In genomic region chr7:45798931-45799330, GRCm38 (mm10) we compare ENCODE assay signal across 8 mouse cellular contexts. TPM values are rescaled to one million over a fixed set of nuclear protein-coding genes. Genes with fewer than 3 reads are reported as not detected.
DNase-seq lines count a peak whose midpoint lies in the region; ATAC-seq and TF ChIP-seq lines count a peak whose summit lies in the region.

No protein-coding gene starts in this region.

- 45% methylated on average over 7 of the region's 7 CpGs for WGBS in forebrain, embryonic 10.5 days
- WGBS in forebrain, embryonic 16.5 days, result 58% methylated on average over 7 of the region's 7 CpGs
- WGBS in lung, embryonic 14.5 days, result 47% methylated on average over 7 of the region's 7 CpGs
- WGBS in intestine, embryonic 14.5 days, result 58% methylated on average over 7 of the region's 7 CpGs

- H3K9me3 ChIP-seq in forebrain, embryonic 10.5 days, result no peaks in the 10 kb centered on the region
- H3K9me3 ChIP-seq in forebrain, embryonic 16.5 days (ENCODE audit: control insufficient read depth, low read length), result no peaks in the 10 kb centered on the region
- H3K9me3 ChIP-seq in lung, embryonic 14.5 days (ENCODE audit: low read depth, low read length), result no peaks in the 10 kb centered on the region
- no peaks in the 10 kb centered on the region for H3K9me3 ChIP-seq in intestine, embryonic 14.5 days (ENCODE audit: control insufficient read depth, low read length)

- no peak for DNase-seq in forebrain, embryonic 10.5 days (ENCODE audit: extremely low spot score, low spot score)
- no peak for DNase-seq in lung, embryonic 14.5 days
- DNase-seq in lung, postnatal 36 days, result no peak
- no peak for DNase-seq in intestine, embryonic 14.5 days (ENCODE audit: low spot score)
- DNase-seq in natural killer cell, adult 2 months (ENCODE audit: low spot score in 2 of 2), result peak; percentile 47
- no peak for DNase-seq in thymus, postnatal 4 days
- no peak for DNase-seq in B cell, adult 2 months

- H3K27ac ChIP-seq in forebrain, embryonic 10.5 days, result no peak overlapping the region
- no peak overlapping the region for H3K27ac ChIP-seq in forebrain, embryonic 16.5 days (ENCODE audit: low read length)
- H3K27ac ChIP-seq in lung, embryonic 14.5 days (ENCODE audit: low read depth), result no peak overlapping the region
- H3K27ac ChIP-seq in intestine, embryonic 14.5 days (ENCODE audit: low read depth), result no peak overlapping the region

- peaks cover 74% of the 10 kb centered on the region for H3K27me3 ChIP-seq in forebrain, embryonic 10.5 days (ENCODE audit: poor library complexity, severe bottlenecking)
- no peaks in the 10 kb centered on the region for H3K27me3 ChIP-seq in forebrain, embryonic 16.5 days (replicated peaks; ENCODE audit: control insufficient read depth, insufficient read depth, low read length)
- peaks cover 32% of the 10 kb centered on the region for H3K27me3 ChIP-seq in lung, embryonic 14.5 days (ENCODE audit: insufficient read depth, low read length)
- H3K27me3 ChIP-seq in intestine, embryonic 14.5 days (replicated peaks; ENCODE audit: control insufficient read depth, insufficient read depth, low read length), result peaks cover 21% of the 10 kb centered on the region

- peak overlapping the region; percentile 56; the same call in 1 of the 2 replicates for H3K4me3 ChIP-seq in forebrain, embryonic 10.5 days
- H3K4me3 ChIP-seq in forebrain, embryonic 16.5 days (replicated peaks; ENCODE audit: low read length), result no peak overlapping the region
- peak overlapping the region; percentile 44 for H3K4me3 ChIP-seq in lung, embryonic 14.5 days (ENCODE audit: low read depth, low read length)
- H3K4me3 ChIP-seq in intestine, embryonic 14.5 days (ENCODE audit: low read depth, low read length), result peak overlapping the region; percentile 44; the same call in 1 of the 2 replicates

- no peak overlapping the region for H3K4me2 ChIP-seq in forebrain, embryonic 16.5 days (ENCODE audit: low read length)
- H3K4me2 ChIP-seq in lung, embryonic 14.5 days, result peak overlapping the region; percentile 83
- H3K4me2 ChIP-seq in intestine, embryonic 14.5 days (ENCODE audit: low read length), result peak overlapping the region; percentile 88; the same call in 1 of the 2 replicates

- peaks cover 43% of the 10 kb centered on the region for H3K4me1 ChIP-seq in forebrain, embryonic 10.5 days
- H3K4me1 ChIP-seq in forebrain, embryonic 16.5 days (replicated peaks; ENCODE audit: control insufficient read depth, insufficient read depth, low read length), result peaks cover 18% of the 10 kb centered on the region
- 0 out of 2 replicates have a peak, but pooled peaks cover 7% of the 10 kb centered on the region for H3K4me1 ChIP-seq in lung, embryonic 14.5 days (ENCODE audit: insufficient read depth)
- H3K4me1 ChIP-seq in intestine, embryonic 14.5 days (replicated peaks; ENCODE audit: control insufficient read depth, insufficient read depth, low read length), result peaks cover 8% of the 10 kb centered on the region

- H3K9ac ChIP-seq in forebrain, embryonic 16.5 days (replicated peaks; ENCODE audit: low read depth, low read length), result no peak overlapping the region
- no peak overlapping the region for H3K9ac ChIP-seq in lung, embryonic 14.5 days
- no peak overlapping the region for H3K9ac ChIP-seq in intestine, embryonic 14.5 days (ENCODE audit: low read length)

- TF ChIP-seq CTCF in lung, embryonic 14.5 days (IDR thresholded peaks at IDR 0.05; ENCODE audit: low read depth), result no peak

- no peak for ATAC-seq in forebrain, embryonic 16.5 days
- ATAC-seq in lung, embryonic 14.5 days (ENCODE audit: insufficient read depth), result no peak
- ATAC-seq in intestine, embryonic 14.5 days (replicated peaks; ENCODE audit: low FRiP score, low TSS enrichment, low read depth), result no peak

- peaks cover 66% of the 10 kb centered on the region for H3K36me3 ChIP-seq in forebrain, embryonic 10.5 days (replicated peaks)
- H3K36me3 ChIP-seq in forebrain, embryonic 16.5 days (ENCODE audit: control insufficient read depth, insufficient read depth), result peaks cover 21% of the 10 kb centered on the region
- H3K36me3 ChIP-seq in lung, embryonic 14.5 days (ENCODE audit: insufficient read depth), result 0 out of 2 replicates have a peak, but pooled peaks cover 3% of the 10 kb centered on the region
- 0 out of 2 replicates have a peak, but pooled peaks cover 10% of the 10 kb centered on the region for H3K36me3 ChIP-seq in intestine, embryonic 14.5 days (ENCODE audit: control insufficient read depth, insufficient read depth, low read length)

RNA-seq across cellular contexts. Expression of gene Sult2b1, which starts 14.5 kb away (rescaled TPM):
- polyA plus RNA-seq in forebrain, embryonic 10.5 days (2016; fragmentation: Nextera tagmentation; extraction: Ambion mirVana), result 1.6 and 2.3 TPM in 2 replicates
- polyA plus RNA-seq in forebrain, embryonic 16.5 days (2015; fragmentation: Nextera tagmentation; extraction: Ambion mirVana), result 5.5 and 7.1 TPM in 2 replicates
- 5.0 and 5.9 TPM in 2 replicates for polyA plus RNA-seq in lung, embryonic 14.5 days (2014; fragmentation: Nextera tagmentation; extraction: Ambion mirVana)
- 1.2 and 2.3 TPM in 2 replicates for polyA plus RNA-seq in intestine, embryonic 14.5 days (2014; fragmentation: Nextera tagmentation; extraction: Ambion mirVana)

RNA-seq across cellular contexts. Expression of gene Lmtk3, which starts 15.4 kb away (rescaled TPM):
- 1.7 and 2.7 TPM in 2 replicates for polyA plus RNA-seq in forebrain, embryonic 10.5 days (2016; fragmentation: Nextera tagmentation; extraction: Ambion mirVana)
- 18.9 and 26.4 TPM in 2 replicates for polyA plus RNA-seq in forebrain, embryonic 16.5 days (2015; fragmentation: Nextera tagmentation; extraction: Ambion mirVana)
- 0.76 and 1.9 TPM in 2 replicates for polyA plus RNA-seq in lung, embryonic 14.5 days (2014; fragmentation: Nextera tagmentation; extraction: Ambion mirVana)
- polyA plus RNA-seq in intestine, embryonic 14.5 days (2014; fragmentation: Nextera tagmentation; extraction: Ambion mirVana), result 1.5 and 1.9 TPM in 2 replicates

RNA-seq across cellular contexts. Expression of gene Cyth2, which starts 15.4 kb away (rescaled TPM):
- polyA plus RNA-seq in forebrain, embryonic 10.5 days (2016; fragmentation: Nextera tagmentation; extraction: Ambion mirVana), result 132 and 136 TPM in 2 replicates
- 327 and 379 TPM in 2 replicates for polyA plus RNA-seq in forebrain, embryonic 16.5 days (2015; fragmentation: Nextera tagmentation; extraction: Ambion mirVana)
- polyA plus RNA-seq in lung, embryonic 14.5 days (2014; fragmentation: Nextera tagmentation; extraction: Ambion mirVana), result 109 and 110 TPM in 2 replicates
- polyA plus RNA-seq in intestine, embryonic 14.5 days (2014; fragmentation: Nextera tagmentation; extraction: Ambion mirVana), result 91.9 and 95.5 TPM in 2 replicates

RNA-seq across cellular contexts. Expression of gene Kcnj14, which starts 25.7 kb away (rescaled TPM):
- polyA plus RNA-seq in forebrain, embryonic 10.5 days (2016; fragmentation: Nextera tagmentation; extraction: Ambion mirVana), result 0.76 and 0.78 TPM in 2 replicates
- 0.85 and 1.1 TPM in 2 replicates for polyA plus RNA-seq in forebrain, embryonic 16.5 days (2015; fragmentation: Nextera tagmentation; extraction: Ambion mirVana)
- polyA plus RNA-seq in lung, embryonic 14.5 days (2014; fragmentation: Nextera tagmentation; extraction: Ambion mirVana), result 0.67 and 1.1 TPM in 2 replicates
- 1.2 and 1.5 TPM in 2 replicates for polyA plus RNA-seq in intestine, embryonic 14.5 days (2014; fragmentation: Nextera tagmentation; extraction: Ambion mirVana)

RNA-seq across cellular contexts. Expression of gene Grwd1, which starts 31.8 kb away (rescaled TPM):
- polyA plus RNA-seq in forebrain, embryonic 10.5 days (2016; fragmentation: Nextera tagmentation; extraction: Ambion mirVana), result 132 and 137 TPM in 2 replicates
- 45.3 and 46.1 TPM in 2 replicates for polyA plus RNA-seq in forebrain, embryonic 16.5 days (2015; fragmentation: Nextera tagmentation; extraction: Ambion mirVana)
- polyA plus RNA-seq in lung, embryonic 14.5 days (2014; fragmentation: Nextera tagmentation; extraction: Ambion mirVana), result 85.4 and 95.3 TPM in 2 replicates
- 86.9 and 95.1 TPM in 2 replicates for polyA plus RNA-seq in intestine, embryonic 14.5 days (2014; fragmentation: Nextera tagmentation; extraction: Ambion mirVana)

Comparison
In these comparisons a context has a peak if more than half of its experiments do, and no peak if none do; other contexts are left out.
1. DNase-seq: peak in natural killer cell, adult 2 months (2 of 2); none in forebrain, embryonic 10.5 days (single experiment), lung, embryonic 14.5 days (single experiment), lung, postnatal 36 days (single experiment), intestine, embryonic 14.5 days (single experiment), thymus, postnatal 4 days (single experiment) and B cell, adult 2 months (0 of 2).